Mouse (Mus musculus): ENCODE results near the gene Gpr132. TPM values are rescaled to one million over a fixed set of nuclear protein-coding genes. Genes with fewer than 3 reads are reported as not detected.

The Gpr132 gene
- polyA plus RNA-seq, 1 experiment from 2014 or later = 0.26 TPM

DNA sequence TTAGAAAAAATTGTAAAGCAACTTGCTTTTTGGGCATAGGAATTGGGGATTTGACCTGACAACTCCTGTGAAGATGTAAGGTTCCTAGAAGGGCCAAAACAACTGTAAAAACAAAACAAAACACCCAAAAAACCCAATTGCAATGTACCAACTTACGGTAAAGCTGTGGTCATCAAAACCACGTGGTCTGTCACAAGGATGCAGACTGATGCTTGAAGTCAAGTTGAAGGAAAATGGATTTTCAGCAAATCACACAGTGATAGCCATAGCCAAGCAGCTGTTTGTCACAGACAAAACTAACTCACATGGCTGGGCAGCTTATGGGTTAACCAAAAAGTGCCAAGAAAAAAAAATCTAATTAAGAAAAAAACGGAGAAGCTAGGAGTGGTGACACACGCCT is 30.9 kb upstream of the Gpr132 start:
- ATAC-seq (ENCODE audit: insufficient read depth) = no peak
- 45% methylated on average over 4 of the region's 4 CpGs for WGBS (ENCODE audit: insufficient replicate concordance)

DNA sequence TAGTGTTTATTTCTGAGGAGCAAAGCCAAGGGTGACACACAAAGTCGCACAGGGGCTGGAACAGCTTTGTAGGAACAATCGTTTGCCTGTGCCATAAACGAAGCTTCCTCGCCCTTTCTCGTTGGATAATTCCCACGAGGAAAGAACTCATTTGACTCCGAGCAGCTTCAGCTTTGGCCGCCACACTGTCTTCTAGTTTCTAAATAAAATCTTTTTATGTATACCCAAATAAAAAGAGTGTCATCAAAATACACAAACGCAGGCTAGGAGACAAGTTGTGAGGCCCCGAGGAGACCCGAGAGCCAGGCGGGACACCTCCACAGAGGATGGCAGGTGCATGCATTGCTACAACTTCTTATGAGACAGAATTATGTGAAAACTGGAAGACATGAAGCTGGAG is 30.3 kb upstream of the Gpr132 start:
- peaks cover 29% of the 10 kb centered on the region for H3K27me3 ChIP-seq
- no peak for ATAC-seq (ENCODE audit: insufficient read depth)
- WGBS (ENCODE audit: insufficient replicate concordance) = 63% methylated on average over 12 of the region's 12 CpGs

More for the DNA sequence above, 30.9 kb upstream of the Gpr132 start:
- H3K36me3 ChIP-seq (replicated peaks) = no peaks in the 10 kb centered on the region
- H3K4me2 ChIP-seq = no peak overlapping the region
- H3K9me3 ChIP-seq (replicated peaks) = no peaks in the 10 kb centered on the region
- H3K27me3 ChIP-seq = peaks cover 26% of the 10 kb centered on the region
- H3K4me1 ChIP-seq (replicated peaks) = no peaks in the 10 kb centered on the region
- H3K27ac ChIP-seq (replicated peaks) = no peak overlapping the region
- H3K9ac ChIP-seq = no peak overlapping the region
- H3K4me3 ChIP-seq (replicated peaks) = no peak overlapping the region

DNA sequence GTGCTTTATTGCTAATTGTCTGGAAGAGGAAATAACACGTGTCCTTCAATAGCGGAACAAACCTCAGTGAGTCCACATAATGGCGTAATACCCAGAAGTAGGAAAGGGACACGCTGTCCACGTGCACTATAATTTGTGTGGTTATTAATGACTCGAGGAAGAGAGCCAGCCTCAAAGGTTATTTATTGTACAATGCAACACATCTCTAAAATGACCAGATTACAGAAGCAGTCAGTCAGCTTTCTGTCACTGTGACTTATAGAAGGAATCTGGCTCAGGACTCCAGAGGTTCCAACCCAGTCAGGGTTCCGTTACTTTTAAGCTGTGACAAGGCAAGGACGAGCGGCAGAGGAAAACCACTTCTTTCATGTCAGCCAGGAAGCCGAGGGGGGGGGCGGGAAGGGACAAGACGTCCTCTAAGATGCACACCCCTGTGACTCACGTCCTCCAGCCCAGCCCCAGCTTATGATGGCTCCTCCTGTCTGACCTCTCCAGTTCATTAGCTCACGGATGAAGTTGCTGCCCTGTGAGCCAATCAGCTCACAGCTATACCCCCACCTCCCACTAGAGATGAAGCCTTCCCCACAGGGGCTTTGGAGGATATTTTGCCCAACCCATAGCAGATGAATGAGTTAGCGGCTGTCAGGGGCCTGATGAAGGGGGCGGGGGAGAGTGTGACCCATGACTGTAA is 29.6 kb upstream of the Gpr132 start:
- H3K9ac ChIP-seq = no peak overlapping the region
- no peak for ATAC-seq (ENCODE audit: insufficient read depth)
- no peaks in the 10 kb centered on the region for H3K36me3 ChIP-seq (replicated peaks)
- H3K9me3 ChIP-seq (replicated peaks) = no peaks in the 10 kb centered on the region
- no peak overlapping the region for H3K4me2 ChIP-seq
- H3K4me3 ChIP-seq (replicated peaks) = no peak overlapping the region
- WGBS (ENCODE audit: insufficient replicate concordance) = 12% methylated on average over 16 of the region's 16 CpGs
- H3K27me3 ChIP-seq = peaks cover 29% of the 10 kb centered on the region
- H3K4me1 ChIP-seq (replicated peaks) = no peaks in the 10 kb centered on the region
- H3K27ac ChIP-seq (replicated peaks) = no peak overlapping the region

More for the DNA sequence above, 30.3 kb upstream of the Gpr132 start:
- Histone ChIP-seq H3K9ac (no peak overlapping the region), H3K9me3 (replicated peaks) (no peaks in the 10 kb centered on the region), H3K36me3 (replicated peaks) (no peaks in the 10 kb centered on the region), H3K4me1 (replicated peaks) (no peaks in the 10 kb centered on the region), H3K4me3 (replicated peaks) (no peak overlapping the region), H3K4me2 (no peak overlapping the region), H3K27ac (replicated peaks) (no peak overlapping the region)

DNA sequence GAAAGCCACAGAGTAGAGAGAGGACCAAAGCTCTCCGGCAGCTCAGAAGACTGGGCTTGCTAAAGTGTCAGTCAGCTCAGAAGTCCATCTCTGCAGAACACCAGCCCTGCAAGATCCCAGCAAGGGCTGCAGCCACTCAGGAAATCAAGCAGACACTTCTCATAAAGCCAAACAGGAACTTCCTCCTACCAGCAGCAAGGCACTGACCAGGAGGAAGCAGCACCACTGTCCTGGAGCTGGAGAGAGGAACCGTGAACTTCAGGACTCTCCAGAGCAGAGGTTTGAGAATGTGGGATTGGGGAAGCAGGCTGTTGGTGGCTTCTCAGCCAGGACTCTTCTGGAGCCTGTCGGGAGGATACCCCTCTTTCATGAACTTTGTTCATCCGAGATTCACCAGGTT is 26.9 kb upstream of the Gpr132 start:
- no peaks in the 10 kb centered on the region for H3K36me3 ChIP-seq (replicated peaks)
- ATAC-seq (ENCODE audit: insufficient read depth) = no peak
- H3K27ac ChIP-seq (replicated peaks) = no peak overlapping the region
- no peak overlapping the region for H3K9ac ChIP-seq
- no peak overlapping the region for H3K4me2 ChIP-seq
- no peak overlapping the region for H3K4me3 ChIP-seq (replicated peaks)
- WGBS (ENCODE audit: insufficient replicate concordance) = 6% methylated on average over 4 of the region's 4 CpGs
- peaks cover 29% of the 10 kb centered on the region for H3K27me3 ChIP-seq
- H3K9me3 ChIP-seq (replicated peaks) = no peaks in the 10 kb centered on the region
- no peaks in the 10 kb centered on the region for H3K4me1 ChIP-seq (replicated peaks)

DNA sequence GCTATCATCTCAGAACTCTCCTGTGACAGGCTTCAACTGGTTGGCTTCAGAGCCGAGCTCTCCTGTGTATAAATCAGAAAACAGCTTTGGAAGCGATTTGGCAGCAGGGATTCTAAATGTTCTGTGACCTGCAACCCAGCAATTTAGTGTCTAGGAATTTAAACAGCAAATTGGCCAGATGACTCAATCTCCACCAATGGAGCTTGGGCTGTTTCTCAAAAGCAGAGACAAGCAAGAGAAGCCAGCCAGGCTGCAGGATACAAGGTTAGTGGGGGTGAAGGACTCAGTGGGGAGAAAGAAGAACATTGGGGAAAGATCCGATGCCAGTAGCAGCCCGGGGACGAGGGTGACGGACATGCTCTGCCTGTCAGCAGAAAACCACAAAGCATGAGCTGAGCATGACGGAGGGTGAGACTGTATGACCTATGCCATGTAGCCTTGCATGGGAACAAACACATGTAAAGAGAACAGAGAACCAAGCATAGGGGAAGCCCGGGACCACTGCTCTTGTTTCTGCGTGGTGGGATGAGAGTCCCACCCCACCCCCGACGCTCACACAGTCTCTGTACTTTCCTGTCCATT is 26.4 kb upstream of the Gpr132 start:
- Histone ChIP-seq H3K4me1 (replicated peaks) (no peaks in the 10 kb centered on the region), H3K4me3 (replicated peaks) (no peak overlapping the region), H3K9me3 (replicated peaks) (no peaks in the 10 kb centered on the region), H3K9ac (no peak overlapping the region), H3K4me2 (no peak overlapping the region), H3K27me3 (peaks cover 29% of the 10 kb centered on the region), H3K27ac (replicated peaks) (no peak overlapping the region), H3K36me3 (replicated peaks) (no peaks in the 10 kb centered on the region)
- 13% methylated on average over 11 of the region's 11 CpGs for WGBS (ENCODE audit: insufficient replicate concordance)
- no peak for ATAC-seq (ENCODE audit: insufficient read depth)

DNA sequence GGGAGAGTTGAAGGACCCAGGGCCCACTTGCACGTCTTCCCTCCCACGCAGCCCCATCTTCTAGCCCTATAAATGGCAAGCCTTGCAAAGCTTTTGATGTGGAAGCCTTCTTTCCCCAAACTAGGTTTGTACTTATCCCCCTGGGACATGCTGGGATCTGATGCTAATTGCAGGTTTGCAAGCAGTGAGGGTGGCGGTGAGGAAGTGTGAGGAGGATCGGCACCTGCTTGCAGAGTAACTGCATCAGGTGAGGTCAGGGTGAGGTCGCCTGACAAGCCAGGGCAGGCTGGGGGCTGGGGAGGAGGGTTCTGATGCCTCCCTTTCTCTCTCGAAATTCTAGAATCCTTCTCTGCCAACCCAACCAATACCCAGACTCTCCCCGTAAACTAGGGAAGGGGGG is 17.4 kb upstream of the Gpr132 start:
- Histone ChIP-seq H3K27me3 (no peaks in the 10 kb centered on the region), H3K9ac (no peak overlapping the region), H3K4me1 (replicated peaks) (no peaks in the 10 kb centered on the region), H3K36me3 (replicated peaks) (no peaks in the 10 kb centered on the region), H3K9me3 (replicated peaks) (no peaks in the 10 kb centered on the region), H3K4me2 (no peak overlapping the region), H3K4me3 (replicated peaks) (no peak overlapping the region), H3K27ac (replicated peaks) (no peak overlapping the region)
- 50% methylated on average over 7 of the region's 7 CpGs for WGBS (ENCODE audit: insufficient replicate concordance)
- ATAC-seq (ENCODE audit: insufficient read depth) = no peak

DNA sequence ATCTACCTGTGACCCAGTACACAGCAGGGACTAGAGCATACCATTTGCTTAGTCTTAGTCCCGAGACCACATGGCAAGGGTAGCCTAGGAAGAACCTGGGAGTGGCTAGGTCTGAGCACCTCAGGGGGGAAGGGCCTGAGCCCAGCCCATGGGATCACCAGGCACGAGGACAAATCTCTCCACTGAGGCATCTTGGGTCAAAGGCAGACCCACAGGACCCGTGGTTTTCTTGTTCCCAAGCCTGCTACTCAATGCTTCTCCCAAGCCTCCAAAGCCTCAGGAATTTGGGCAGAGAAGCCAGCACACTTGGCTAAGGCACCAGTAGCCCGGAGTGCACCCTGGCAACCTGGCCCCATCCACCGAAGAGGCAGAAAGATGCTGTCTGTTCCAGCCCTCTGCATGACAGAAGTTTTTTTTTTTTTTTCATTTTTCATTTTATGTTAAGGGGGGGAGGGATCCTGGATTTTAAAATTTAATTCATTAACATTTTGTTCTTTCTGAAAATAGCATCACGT is 13.3 kb upstream of the Gpr132 start:
- ATAC-seq (ENCODE audit: insufficient read depth) = no peak
- Histone ChIP-seq H3K4me1 (replicated peaks) (peaks cover 10% of the 10 kb centered on the region), H3K4me3 (replicated peaks) (no peak overlapping the region), H3K36me3 (replicated peaks) (no peaks in the 10 kb centered on the region), H3K9me3 (replicated peaks) (no peaks in the 10 kb centered on the region), H3K9ac (no peak overlapping the region), H3K27ac (replicated peaks) (no peak overlapping the region), H3K4me2 (no peak overlapping the region), H3K27me3 (peaks cover 38% of the 10 kb centered on the region)
- WGBS (ENCODE audit: insufficient replicate concordance) = 56% methylated on average over 6 of the region's 6 CpGs

DNA sequence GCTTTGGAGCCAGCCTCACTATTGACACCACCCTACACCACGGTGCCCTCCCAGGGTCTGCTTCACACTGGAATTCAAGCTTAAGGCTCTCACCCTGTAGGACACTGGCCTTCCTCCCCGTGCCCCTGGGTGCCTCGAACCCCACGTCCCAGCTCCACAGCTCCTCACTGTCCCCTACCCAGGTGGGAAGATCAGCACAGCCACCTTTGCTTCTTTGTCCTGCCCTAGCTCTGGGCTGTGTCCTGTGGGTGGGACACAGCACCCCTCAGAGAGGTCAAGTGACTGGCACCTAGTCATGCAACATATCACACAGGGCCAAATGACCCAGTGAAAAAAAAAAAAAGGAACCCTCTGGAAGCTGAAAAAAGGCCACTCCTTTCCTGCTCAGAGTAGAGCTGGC is 12.6 kb upstream of the Gpr132 start:
- H3K9me3 ChIP-seq (replicated peaks) = no peaks in the 10 kb centered on the region
- H3K4me2 ChIP-seq = no peak overlapping the region
- no peak overlapping the region for H3K27ac ChIP-seq (replicated peaks)
- H3K4me3 ChIP-seq (replicated peaks) = no peak overlapping the region
- H3K36me3 ChIP-seq (replicated peaks) = no peaks in the 10 kb centered on the region
- no peak for ATAC-seq (ENCODE audit: insufficient read depth)
- H3K4me1 ChIP-seq (replicated peaks) = peaks cover 14% of the 10 kb centered on the region
- H3K27me3 ChIP-seq = peaks cover 45% of the 10 kb centered on the region
- 59% methylated on average over 4 of the region's 4 CpGs for WGBS (ENCODE audit: insufficient replicate concordance)
- H3K9ac ChIP-seq = no peak overlapping the region

DNA sequence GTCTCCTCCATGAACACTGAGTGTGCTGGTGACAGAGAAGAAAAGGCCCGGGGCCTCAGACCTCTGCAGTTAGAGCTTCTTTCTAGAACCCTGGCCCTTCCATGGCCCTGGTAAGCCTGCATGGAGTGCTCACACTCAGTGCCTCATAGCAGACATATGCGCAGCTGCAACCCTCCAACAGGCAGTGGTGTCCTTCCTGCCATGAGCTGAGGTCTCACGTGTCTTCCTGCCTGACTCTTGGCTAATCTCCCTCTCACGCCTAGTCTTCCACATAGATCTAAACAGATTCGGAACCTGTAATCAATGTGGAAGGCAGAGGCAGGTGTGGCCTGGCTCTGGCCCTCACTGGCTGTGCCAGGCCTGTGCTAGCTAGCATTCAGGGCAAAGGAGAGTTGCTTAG is 11.7 kb upstream of the Gpr132 start:
- Histone ChIP-seq H3K27ac (replicated peaks) (no peak overlapping the region), H3K4me3 (replicated peaks) (no peak overlapping the region), H3K27me3 (peaks cover 54% of the 10 kb centered on the region), H3K4me1 (replicated peaks) (peaks cover 14% of the 10 kb centered on the region), H3K9me3 (replicated peaks) (no peaks in the 10 kb centered on the region), H3K9ac (no peak overlapping the region), H3K4me2 (no peak overlapping the region), H3K36me3 (replicated peaks) (no peaks in the 10 kb centered on the region)
- 51% methylated on average over 5 of the region's 5 CpGs for whole genome bisulfite sequencing (ENCODE audit: insufficient replicate concordance)
- ATAC-seq (ENCODE audit: insufficient read depth) = no peak

DNA sequence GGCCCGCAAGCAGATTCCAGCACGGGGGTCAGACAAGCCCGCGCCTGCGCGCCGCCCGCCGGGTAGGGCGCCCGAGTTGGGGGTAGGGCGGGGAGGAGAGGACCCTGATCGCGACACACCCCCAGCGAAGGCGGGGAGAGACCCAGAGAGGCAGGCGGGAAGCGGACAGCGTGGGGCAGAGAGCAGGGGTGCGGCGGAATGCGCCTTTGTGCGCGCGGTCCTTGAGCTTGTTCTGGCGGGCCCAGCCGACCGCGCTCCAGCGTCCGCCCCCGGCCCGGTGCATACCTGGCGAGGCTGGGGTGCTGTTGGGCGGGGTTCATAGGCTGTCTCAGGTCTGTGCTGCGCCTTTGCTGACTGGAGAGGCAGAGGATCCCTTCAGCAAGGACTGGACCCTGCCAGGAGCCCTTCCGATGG is 9.6 kb upstream of the Gpr132 start:
- no peak overlapping the region for H3K27ac ChIP-seq (replicated peaks)
- H3K4me1 ChIP-seq (replicated peaks) = peaks cover 21% of the 10 kb centered on the region
- no peaks in the 10 kb centered on the region for H3K9me3 ChIP-seq (replicated peaks)
- no peaks in the 10 kb centered on the region for H3K36me3 ChIP-seq (replicated peaks)
- no peak for ATAC-seq (ENCODE audit: insufficient read depth)
- H3K4me2 ChIP-seq = peak overlapping the region; percentile 54
- WGBS (ENCODE audit: insufficient replicate concordance) = 3% methylated on average over 36 of the region's 37 CpGs
- H3K27me3 ChIP-seq = peaks cover 75% of the 10 kb centered on the region
- H3K4me3 ChIP-seq (replicated peaks) = peak overlapping the region; percentile 18
- no peak overlapping the region for H3K9ac ChIP-seq

DNA sequence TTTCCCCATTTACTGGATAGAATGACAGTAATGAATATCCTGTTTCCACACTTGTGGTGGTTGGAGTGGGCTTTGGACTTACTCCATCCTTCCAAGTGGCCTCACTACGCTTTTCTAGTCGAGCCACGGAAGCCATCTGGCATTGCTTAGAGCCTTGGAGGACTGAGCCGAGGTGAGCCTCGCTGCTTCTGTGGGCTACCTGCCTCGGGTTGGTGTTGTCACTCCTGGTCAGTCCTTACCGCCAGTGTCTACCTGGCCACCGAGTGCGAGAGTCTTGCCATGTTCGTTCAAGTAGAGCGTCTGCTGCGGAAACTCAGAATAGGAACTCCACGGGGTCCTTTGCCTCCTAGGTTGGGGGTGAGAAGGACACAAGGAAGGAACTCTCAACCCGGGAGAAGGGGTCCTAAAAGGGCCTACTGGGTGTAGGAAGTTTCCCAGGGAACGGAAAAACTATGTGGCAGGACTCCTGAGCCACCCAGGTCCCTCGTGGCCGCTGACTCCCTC is 9.1 kb upstream of the Gpr132 start:
- peak overlapping the region; percentile 18 for H3K4me3 ChIP-seq (replicated peaks)
- H3K27me3 ChIP-seq = peaks cover 79% of the 10 kb centered on the region
- H3K9me3 ChIP-seq (replicated peaks) = no peaks in the 10 kb centered on the region
- peak overlapping the region; percentile 54 for H3K4me2 ChIP-seq
- H3K36me3 ChIP-seq (replicated peaks) = no peaks in the 10 kb centered on the region
- H3K27ac ChIP-seq (replicated peaks) = no peak overlapping the region
- 5% methylated on average over 17 of the region's 17 CpGs for WGBS (ENCODE audit: insufficient replicate concordance)
- no peak overlapping the region for H3K9ac ChIP-seq
- peaks cover 21% of the 10 kb centered on the region for H3K4me1 ChIP-seq (replicated peaks)
- no peak for ATAC-seq (ENCODE audit: insufficient read depth)

Measured in liver, embryonic 15.5 days (tissue).